Mouse (Mus musculus) stomach, postnatal 0 days (tissue): ENCODE data around the gene Spaca3. TPM values are rescaled to one million over a fixed set of nuclear protein-coding genes. Genes with fewer than 3 reads are reported as not detected.
A peak's percentile ranks its signal among the peaks of the same experiment; 100 is the strongest.

ENCODE experiments used
- ATAC-seq: fragments of 200-750 bp; cut with Nextera tagmentation; 2 replicates; pipeline ENCODE4 v1.8.0; 2017; ENCODE audit not compliant: low FRiP score, low TSS enrichment
- DNase-seq: peaks from one replicate; pipeline ENCODE4 v3.0.0-alpha.2; 2016; ENCODE audit warnings: low spot score
- H3K27ac ChIP-seq: fragments of 300-500 bp; sonication (generic); replicated peaks from 2 replicates; pipeline ENCODE4 v1.5.1; 2014; ENCODE audit warnings: mild to moderate bottlenecking, control low read depth
- H3K27me3 ChIP-seq: fragments of 300-500 bp; sonication (generic); 2 replicates; pipeline ENCODE4 v1.6.1; 2014; ENCODE audit warnings: low read length; ENCODE audit not compliant: control insufficient read depth, insufficient read depth
- H3K36me3 ChIP-seq: fragments of 300-500 bp; sonication (generic); 2 replicates; pipeline ENCODE4 v1.6.1; 2014; ENCODE audit warnings: low read length, mixed read lengths; ENCODE audit not compliant: control insufficient read depth, insufficient read depth
- H3K4me1 ChIP-seq: fragments of 300-500 bp; sonication (generic); replicated peaks from 2 replicates; pipeline ENCODE4 v1.6.1; 2014; ENCODE audit warnings: antibody characterized with exemption; ENCODE audit not compliant: control insufficient read depth, insufficient read depth
- H3K4me2 ChIP-seq: fragments of 300-500 bp; sonication (generic); replicated peaks from 2 replicates; pipeline ENCODE4 v1.6.1; 2014; ENCODE audit warnings: low read depth, mild to moderate bottlenecking, control low read depth, moderate library complexity
- H3K4me3 ChIP-seq: fragments of 300-500 bp; sonication (generic); 2 replicates; pipeline ENCODE4 v1.5.1; 2014; ENCODE audit warnings: low read depth, low read length, control low read depth
- H3K9ac ChIP-seq: fragments of 300-500 bp; sonication (generic); 2 replicates; pipeline ENCODE4 v1.6.1; 2014; ENCODE audit warnings: mild to moderate bottlenecking, low read length, control low read depth, mixed read lengths
- H3K9me3 ChIP-seq: fragments of 300-500 bp; sonication (generic); 2 replicates; pipeline ENCODE4 v1.6.1; 2016; ENCODE audit warnings: low read length; ENCODE audit not compliant: control insufficient read depth
- CTCF ChIP-seq: IDR thresholded peaks from 2 replicates; pipeline ENCODE4 v1.5.1; 2016; ENCODE audit warnings: antibody characterized with exemption, low read depth, mild to moderate bottlenecking, moderate library complexity
- EP300 ChIP-seq: optimal IDR thresholded peaks from 2 replicates; pipeline ENCODE3; 2016; ENCODE audit warnings: antibody characterized with exemption
- WGBS: fragments of 180-500 bp; shearing (Covaris S2); extraction: QIAGEN DNeasy Blood & Tissue Kit; methylation state at CpG from one replicate; pipeline ENCODE4 v1.1.7; 2014; 5-methylcytosine and 5-hydroxymethylcytosine counted together
- polyA plus RNA-seq: library from polyadenylated mRNA; unstranded; fragments of >200 nt; fragmentation: Nextera tagmentation; extraction: Ambion mirVana; gene quantifications from 2 replicates; pipeline ENCODE4 v1.2.1, GENCODE M21; 2015

Gene Spaca3
- polyA plus RNA-seq, 1 experiment from 2014 or later, result 0.35 TPM

DNA sequence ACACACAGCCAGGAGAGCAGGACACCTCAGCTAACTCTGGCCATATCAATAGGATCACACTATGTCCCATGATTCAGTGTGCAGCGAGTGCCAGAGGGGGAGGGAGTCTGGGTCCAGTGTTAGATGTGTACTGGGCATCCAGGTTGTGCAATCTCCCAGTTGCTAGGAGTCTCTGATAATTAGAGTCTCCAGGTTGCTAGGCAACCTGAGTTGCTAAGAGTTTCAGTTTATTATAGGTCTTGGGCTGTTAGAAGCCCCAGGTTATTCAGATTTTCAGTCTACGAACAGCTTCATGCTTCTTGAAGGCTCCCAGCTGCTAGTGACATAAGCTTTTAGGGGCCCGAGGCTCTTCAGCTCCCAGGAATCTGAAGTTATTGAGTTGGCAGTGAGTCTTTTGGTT lies 5.2 kb upstream of the Spaca3 start:
- no peaks in the 10 kb centered on the region for H3K4me1 ChIP-seq
- no peak for DNase-seq
- no peaks in the 10 kb centered on the region for H3K9me3 ChIP-seq
- no peak for TF ChIP-seq EP300
- no peak for TF ChIP-seq CTCF
- H3K9ac ChIP-seq, result no peak overlapping the region
- no peaks in the 10 kb centered on the region for H3K36me3 ChIP-seq
- no peaks in the 10 kb centered on the region for H3K27me3 ChIP-seq
- H3K4me3 ChIP-seq, result no peak overlapping the region
- ATAC-seq, result no peak
- 44% methylated on average over 3 of the region's 3 CpGs for WGBS
- H3K27ac ChIP-seq, result no peak overlapping the region
- H3K4me2 ChIP-seq, result no peak overlapping the region

DNA sequence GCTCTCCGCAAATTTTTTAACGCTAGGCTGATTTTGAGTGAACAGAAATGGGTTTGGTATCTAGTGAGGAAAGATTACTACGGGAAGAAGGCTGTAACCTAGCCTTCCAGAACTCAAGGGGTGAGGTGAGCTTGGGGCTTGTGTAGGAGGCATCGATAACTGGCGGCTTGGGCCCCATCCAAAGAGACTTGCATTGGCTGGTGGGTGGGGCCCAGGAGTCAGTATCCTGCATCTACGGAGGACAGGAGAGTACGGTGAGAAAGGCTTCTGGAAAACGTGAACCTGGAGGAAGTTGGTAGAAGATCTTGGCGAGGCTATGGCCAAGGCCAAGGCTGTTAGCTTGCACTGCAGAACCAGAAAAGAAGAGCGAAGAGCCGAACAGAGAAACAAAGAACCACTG lies 3.7 kb upstream of the Spaca3 start:
- no peak overlapping the region for H3K27ac ChIP-seq
- 81% methylated on average over 11 of the region's 11 CpGs for WGBS
- no peak for DNase-seq
- H3K4me2 ChIP-seq, result no peak overlapping the region
- H3K9ac ChIP-seq, result no peak overlapping the region
- no peak for TF ChIP-seq CTCF
- TF ChIP-seq EP300, result no peak
- H3K27me3 ChIP-seq, result no peaks in the 10 kb centered on the region
- no peak for ATAC-seq
- no peak overlapping the region for H3K4me3 ChIP-seq
- no peaks in the 10 kb centered on the region for H3K36me3 ChIP-seq
- no peaks in the 10 kb centered on the region for H3K9me3 ChIP-seq
- H3K4me1 ChIP-seq, result no peaks in the 10 kb centered on the region

DNA sequence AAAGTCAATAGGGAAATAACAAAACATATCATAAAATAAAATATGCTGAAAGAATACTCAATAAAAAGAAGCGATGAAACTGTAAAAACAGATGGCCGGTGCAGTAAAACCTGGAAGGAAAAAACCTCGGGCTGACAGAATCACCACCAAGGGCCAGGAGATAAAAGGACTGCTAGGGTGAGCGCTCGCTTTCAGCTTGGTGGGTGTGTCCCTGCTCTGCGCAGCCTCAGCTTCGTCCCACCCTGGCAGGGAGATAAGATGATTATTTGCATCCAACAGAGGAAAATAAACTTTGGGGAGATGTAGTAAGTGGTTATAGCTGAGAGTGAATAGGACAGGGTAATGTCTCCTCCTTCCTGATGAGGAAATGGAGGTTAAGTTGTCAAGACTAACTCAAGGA lies 3.3 kb upstream of the Spaca3 start:
- 43% methylated on average over 7 of the region's 7 CpGs for WGBS
- no peak overlapping the region for H3K27ac ChIP-seq
- no peaks in the 10 kb centered on the region for H3K4me1 ChIP-seq
- DNase-seq (no peak), ATAC-seq (0 out of 2 replicates have a peak, but pooled peaks have one; percentile 15)
- no peaks in the 10 kb centered on the region for H3K27me3 ChIP-seq
- H3K9me3 ChIP-seq, result no peaks in the 10 kb centered on the region
- H3K4me3 ChIP-seq, result no peak overlapping the region
- TF ChIP-seq EP300, result no peak
- no peak for TF ChIP-seq CTCF
- no peak overlapping the region for H3K4me2 ChIP-seq
- no peaks in the 10 kb centered on the region for H3K36me3 ChIP-seq
- no peak overlapping the region for H3K9ac ChIP-seq

DNA sequence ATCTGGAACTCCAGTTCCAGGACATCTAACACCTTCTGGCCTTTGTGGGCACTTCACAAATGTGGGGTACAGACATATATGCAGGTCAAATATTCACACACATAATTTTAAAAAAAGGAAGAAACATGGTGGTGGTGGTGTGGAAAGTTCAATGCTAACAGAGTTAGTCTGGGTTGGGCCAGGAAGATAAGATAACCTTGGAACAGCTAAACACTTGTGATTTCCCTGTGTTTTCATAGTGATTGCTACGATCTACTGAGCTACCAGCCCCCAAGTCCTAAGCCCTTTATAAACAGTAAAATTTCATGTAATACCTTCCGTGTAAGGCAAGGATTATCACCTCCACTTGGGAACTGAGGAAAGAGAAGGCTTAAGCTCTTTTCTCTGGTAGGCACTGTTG lies 1.3 kb upstream of the Spaca3 start:
- Histone ChIP-seq H3K4me1 (no peaks in the 10 kb centered on the region), H3K4me2 (no peak overlapping the region), H3K9me3 (no peaks in the 10 kb centered on the region), H3K27me3 (no peaks in the 10 kb centered on the region), H3K36me3 (no peaks in the 10 kb centered on the region), H3K4me3 (no peak overlapping the region), H3K9ac (no peak overlapping the region), H3K27ac (0 out of 2 replicates have a peak overlapping the region, but pooled peaks have one; percentile 4)
- no peak for DNase-seq
- 35% methylated on average over 2 of the region's 2 CpGs for WGBS
- ATAC-seq, result 0 out of 2 replicates have a peak, but pooled peaks have one; percentile 13
- TF ChIP-seq CTCF (no peak), EP300 (no peak)

DNA sequence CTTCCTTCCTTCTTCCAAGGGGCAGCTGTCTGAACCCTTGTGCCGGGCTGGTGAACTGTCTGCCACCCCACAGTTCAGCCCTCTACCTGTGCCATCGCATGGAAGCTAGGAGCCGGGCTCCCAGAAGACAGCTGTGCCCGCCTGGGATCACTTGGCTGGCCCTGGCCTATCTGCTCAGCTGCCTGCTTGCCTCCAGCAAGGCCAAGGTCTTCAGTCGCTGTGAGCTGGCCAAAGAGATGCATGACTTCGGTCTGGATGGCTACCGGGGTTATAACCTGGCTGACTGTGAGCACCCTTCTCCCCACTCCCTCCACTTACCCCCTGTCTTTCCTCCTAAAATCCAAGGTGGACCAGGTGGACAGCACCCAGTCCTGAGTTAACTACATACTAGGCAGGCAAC lies 4.8 kb downstream of the Spaca3 start:
- no peak for ATAC-seq
- no peaks in the 10 kb centered on the region for H3K36me3 ChIP-seq
- DNase-seq, result no peak
- H3K4me3 ChIP-seq, result no peak overlapping the region
- no peak for TF ChIP-seq CTCF
- no peaks in the 10 kb centered on the region for H3K27me3 ChIP-seq
- H3K4me1 ChIP-seq, result no peaks in the 10 kb centered on the region
- H3K9ac ChIP-seq, result no peak overlapping the region
- H3K27ac ChIP-seq, result no peak overlapping the region
- 90% methylated on average over 7 of the region's 7 CpGs for WGBS
- H3K4me2 ChIP-seq, result no peak overlapping the region
- no peaks in the 10 kb centered on the region for H3K9me3 ChIP-seq

DNA sequence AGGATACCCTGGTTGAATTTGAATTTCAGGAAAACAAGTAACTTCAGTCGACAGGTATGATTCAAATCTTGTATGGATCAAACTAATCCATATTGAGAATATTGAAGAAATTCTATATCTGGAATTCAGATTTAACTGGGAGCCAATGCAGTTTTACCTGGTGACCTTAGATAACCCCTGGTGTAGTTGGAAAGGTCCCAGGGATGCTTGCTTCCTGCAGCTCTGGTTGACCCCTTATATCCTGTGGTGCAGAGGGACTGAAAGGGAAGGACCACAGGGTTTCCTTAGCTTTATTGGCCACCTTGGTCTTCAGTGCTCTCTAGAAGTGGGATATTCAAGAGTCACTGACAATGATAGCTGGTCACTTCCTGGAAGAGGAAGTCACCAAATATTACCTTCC lies 9.9 kb downstream of the Spaca3 start:
- DNase-seq (no peak), ATAC-seq (no peak)
- Histone ChIP-seq H3K4me3 (no peak overlapping the region), H3K9me3 (no peaks in the 10 kb centered on the region), H3K27ac (no peak overlapping the region), H3K36me3 (no peaks in the 10 kb centered on the region), H3K4me2 (no peak overlapping the region), H3K4me1 (no peaks in the 10 kb centered on the region), H3K27me3 (no peaks in the 10 kb centered on the region), H3K9ac (no peak overlapping the region)
- WGBS, result 86% methylated on average over 1 of the region's 1 CpGs
- no peak for TF ChIP-seq CTCF
- no peak for TF ChIP-seq EP300
